Comparison of ENCODE assay signal across 9 mouse cellular contexts in genomic region chr3:131237785-131238633, GRCm38 (mm10). TPM values are rescaled to one million over a fixed set of nuclear protein-coding genes. Genes with fewer than 3 reads are reported as not detected.
DNase-seq lines count a peak whose midpoint lies in the region; ATAC-seq and TF ChIP-seq lines count a peak whose summit lies in the region.
"Had no signal": no experiment of that assay in that cellular context is flagged by ENCODE, and none has a peak within 500 bp of the region (broad histone marks: within the 10 kb centered on the region; RNA-seq: fewer than 3 reads in every experiment).

No protein-coding gene starts in this region.

- no peaks in the 10 kb centered on the region for H3K27me3 ChIP-seq in forebrain, embryonic 10.5 days (ENCODE audit: poor library complexity, severe bottlenecking)
- H3K27me3 ChIP-seq in heart, postnatal 0 days (ENCODE audit: control insufficient read depth, insufficient read depth, low read length), result no peaks in the 10 kb centered on the region
- H3K27me3 ChIP-seq in liver, embryonic 14.5 days (ENCODE audit: control insufficient read depth, insufficient read depth, low read length), result no peaks in the 10 kb centered on the region
- no peaks in the 10 kb centered on the region for H3K27me3 ChIP-seq in neural tube, embryonic 13.5 days
- H3K27me3 ChIP-seq in stomach, postnatal 0 days (ENCODE audit: control insufficient read depth, insufficient read depth, low read length), result no peaks in the 10 kb centered on the region

- H3K4me1 ChIP-seq in forebrain, embryonic 10.5 days, result peaks cover 11% of the 10 kb centered on the region
- H3K4me1 ChIP-seq in heart, postnatal 0 days (ENCODE audit: control insufficient read depth, insufficient read depth), result no peaks in the 10 kb centered on the region
- H3K4me1 ChIP-seq in liver, embryonic 14.5 days (replicated peaks; ENCODE audit: control insufficient read depth in 2 of 2, insufficient read depth in 2 of 2, low read length in 1 of 2), result no peaks in the 10 kb centered on the region
- peaks cover 4% of the 10 kb centered on the region for H3K4me1 ChIP-seq in neural tube, embryonic 13.5 days (replicated peaks)
- no peaks in the 10 kb centered on the region for H3K4me1 ChIP-seq in stomach, postnatal 0 days (replicated peaks; ENCODE audit: control insufficient read depth, insufficient read depth)

- peak; percentile 93 for ATAC-seq in CD4-positive, CD25-positive, alpha-beta regulatory T cell, adult 4 months
- peak; percentile 74; the same call in 1 of the 2 replicates for ATAC-seq in heart, postnatal 0 days (ENCODE audit: insufficient read depth, low read depth)
- no peak; the same call in none of the 2 replicates for ATAC-seq in liver, embryonic 14.5 days (ENCODE audit: insufficient read depth)
- peak; percentile 87 for ATAC-seq in neural tube, embryonic 13.5 days (ENCODE audit: low read depth)
- peak; percentile 82 for ATAC-seq in stomach, postnatal 0 days (ENCODE audit: low FRiP score, low TSS enrichment)

- 60% methylated on average over 19 of the region's 19 CpGs for WGBS in forebrain, embryonic 10.5 days
- 58% methylated on average over 19 of the region's 19 CpGs for WGBS in heart, postnatal 0 days
- WGBS in liver, embryonic 14.5 days (ENCODE audit: insufficient replicate concordance), result 62% methylated on average over 19 of the region's 19 CpGs
- 62% methylated on average over 19 of the region's 19 CpGs for WGBS in neural tube, embryonic 13.5 days
- 67% methylated on average over 19 of the region's 19 CpGs for WGBS in stomach, postnatal 0 days

- H3K9me3 ChIP-seq in forebrain, embryonic 10.5 days, result no peaks in the 10 kb centered on the region
- H3K9me3 ChIP-seq in heart, postnatal 0 days (replicated peaks; ENCODE audit: control insufficient read depth, low read length), result no peaks in the 10 kb centered on the region
- H3K9me3 ChIP-seq in liver, embryonic 14.5 days (ENCODE audit: control insufficient read depth, low read length), result no peaks in the 10 kb centered on the region
- no peaks in the 10 kb centered on the region for H3K9me3 ChIP-seq in neural tube, embryonic 13.5 days
- no peaks in the 10 kb centered on the region for H3K9me3 ChIP-seq in stomach, postnatal 0 days (ENCODE audit: control insufficient read depth, low read length)

- peaks cover 44% of the 10 kb centered on the region for H3K36me3 ChIP-seq in forebrain, embryonic 10.5 days (replicated peaks)
- peaks cover 70% of the 10 kb centered on the region for H3K36me3 ChIP-seq in heart, postnatal 0 days (replicated peaks; ENCODE audit: control insufficient read depth, insufficient read depth, low read length)
- H3K36me3 ChIP-seq in liver, embryonic 14.5 days (replicated peaks; ENCODE audit: control insufficient read depth, insufficient read depth, low read depth), result no peaks in the 10 kb centered on the region
- H3K36me3 ChIP-seq in neural tube, embryonic 13.5 days, result no peaks in the 10 kb centered on the region
- H3K36me3 ChIP-seq in stomach, postnatal 0 days (ENCODE audit: control insufficient read depth, insufficient read depth, low read length), result peaks cover 14% of the 10 kb centered on the region; the same call in 1 of the 2 replicates

- TF ChIP-seq CTCF in brain, embryonic 14.5 days (IDR thresholded peaks at IDR 0.05; ENCODE audit: borderline replicate concordance, extremely low read depth, insufficient read depth, insufficient read length), result peak; percentile 92
- TF ChIP-seq CTCF in heart, postnatal 0 days (IDR thresholded peaks at IDR 0.05; ENCODE audit: low read depth), result peak; percentile 90
- TF ChIP-seq CTCF in liver, embryonic 14.5 days (IDR thresholded peaks at IDR 0.05; ENCODE audit: low read depth), result peak; percentile 80
- TF ChIP-seq CTCF in stomach, postnatal 0 days (IDR thresholded peaks at IDR 0.05; ENCODE audit: low read depth), result peak; percentile 94

- 0 out of 2 replicates have a peak overlapping the region, but pooled peaks have one; percentile 26 for H3K9ac ChIP-seq in heart, postnatal 0 days (replicated peaks; ENCODE audit: low read depth, low read length)
- H3K9ac ChIP-seq in liver, embryonic 14.5 days (replicated peaks), result no peak overlapping the region
- H3K9ac ChIP-seq in neural tube, embryonic 13.5 days, result no peak overlapping the region; the same call in 1 of the 2 replicates
- H3K9ac ChIP-seq in stomach, postnatal 0 days (ENCODE audit: low read length), result no peak overlapping the region

- DNase-seq in brain, embryonic 14.5 days (ENCODE audit: low read depth), result peak; percentile 95
- peak; percentile 87 for DNase-seq in forebrain, embryonic 10.5 days (ENCODE audit: extremely low spot score, low spot score)
- peak; percentile 68 for DNase-seq in heart, postnatal 0 days (ENCODE audit: low spot score)
- DNase-seq in kidney, postnatal 25 days, result peak; percentile 78 to 84
- peak; percentile 13 to 28 (median 19) for DNase-seq in liver, embryonic 14.5 days (ENCODE audit: low read depth in 3 of 3, low spot score in 3 of 3)
- peak; percentile 85 for DNase-seq in stomach, postnatal 0 days (ENCODE audit: low spot score)

- no peak overlapping the region for H3K4me3 ChIP-seq in forebrain, embryonic 10.5 days
- H3K4me3 ChIP-seq in heart, postnatal 0 days (ENCODE audit: low read depth, low read length), result no peak overlapping the region
- no peak overlapping the region for H3K4me3 ChIP-seq in liver, embryonic 14.5 days (ENCODE audit: insufficient read depth in 1 of 2, low read depth in 2 of 2, low read length in 2 of 2)
- no peak overlapping the region for H3K4me3 ChIP-seq in neural tube, embryonic 13.5 days
- no peak overlapping the region for H3K4me3 ChIP-seq in stomach, postnatal 0 days (ENCODE audit: low read depth, low read length)
- H3K4me3 ChIP-seq: erythroblast, embryonic 14.5 days had no signal

- no peak for TF ChIP-seq EP300 in heart, postnatal 0 days (IDR thresholded peaks at IDR 0.05; ENCODE audit: low read depth)
- no peak for TF ChIP-seq EP300 in liver, embryonic 14.5 days (IDR thresholded peaks at IDR 0.05; ENCODE audit: low read depth)
- TF ChIP-seq EP300 in stomach, postnatal 0 days (optimal IDR thresholded peaks at IDR 0.05), result no peak

- H3K4me2 ChIP-seq in heart, postnatal 0 days (ENCODE audit: low read depth, low read length), result no peak overlapping the region
- no peak overlapping the region for H3K4me2 ChIP-seq in liver, embryonic 14.5 days (ENCODE audit: low read depth)
- H3K4me2 ChIP-seq in neural tube, embryonic 13.5 days, result peak overlapping the region; percentile 30; the same call in 1 of the 2 replicates
- no peak overlapping the region for H3K4me2 ChIP-seq in stomach, postnatal 0 days (replicated peaks; ENCODE audit: low read depth)

- no peak for TF ChIP-seq POLR2A in brain, embryonic 14.5 days (IDR thresholded peaks at IDR 0.05; ENCODE audit: borderline replicate concordance, extremely low read depth, insufficient read depth, insufficient read length, poor library complexity, severe bottlenecking)

- H3K27ac ChIP-seq in forebrain, embryonic 10.5 days, result no peak overlapping the region
- H3K27ac ChIP-seq in heart, postnatal 0 days (ENCODE audit: low read depth), result no peak overlapping the region
- H3K27ac ChIP-seq in liver, embryonic 14.5 days, result no peak overlapping the region
- H3K27ac ChIP-seq in neural tube, embryonic 13.5 days (replicated peaks), result no peak overlapping the region
- H3K27ac ChIP-seq in stomach, postnatal 0 days (replicated peaks), result no peak overlapping the region

RNA-seq across cellular contexts. Expression of gene Hadh, which starts 33.9 kb away (rescaled TPM):
- 10 to 100 TPM; 78.8 to 91.6 TPM for polyA plus RNA-seq in CD4-positive, CD25-positive, alpha-beta regulatory T cell, adult 4 months (2017; shearing (Covaris generic))
- 29.4 and 32.0 TPM in 2 replicates for polyA plus RNA-seq in brain, embryonic 14.5 days (2012; rRNA removed)
- 87.0 and 92.8 TPM in 2 replicates for polyA plus RNA-seq in forebrain, embryonic 10.5 days (2016; fragmentation: Nextera tagmentation; extraction: Ambion mirVana)
- 237 and 275 TPM in 2 replicates for total RNA-seq in heart, postnatal 0 days (2014; rRNA removed; ENCODE audit: low replicate concordance)
- 433 and 464 TPM in 2 replicates for polyA plus RNA-seq in heart, postnatal 0 days (2015; fragmentation: Nextera tagmentation; extraction: Ambion mirVana)
- polyA plus RNA-seq in liver, embryonic 14.5 days (2012; rRNA removed), result 61.1 and 78.3 TPM in 2 replicates
- 98.0 and 109 TPM in 2 replicates for polyA plus RNA-seq in liver, embryonic 14.5 days (2014; fragmentation: Nextera tagmentation; extraction: Ambion mirVana)
- polyA plus RNA-seq in neural tube, embryonic 13.5 days (2015; fragmentation: Nextera tagmentation; extraction: Ambion mirVana), result 34.4 and 37.1 TPM in 2 replicates
- polyA plus RNA-seq in stomach, postnatal 0 days (2015; fragmentation: Nextera tagmentation; extraction: Ambion mirVana), result 172 and 176 TPM in 2 replicates

Comparison
In these comparisons a context has a peak if more than half of its experiments do, and no peak if none do; other contexts are left out.
1. DNase-seq: peak in every context shown above with its lines; median percentile 95 in brain, embryonic 14.5 days; 87 in forebrain, embryonic 10.5 days; 85 in stomach, postnatal 0 days; 81 in kidney, postnatal 25 days; 68 in heart, postnatal 0 days; 19 in liver, embryonic 14.5 days.